Mouse (Mus musculus): ENCODE data around the gene Fnbp1l. TPM values are rescaled to one million over a fixed set of nuclear protein-coding genes. Genes with fewer than 3 reads are reported as not detected.

Gene Fnbp1l
- polyA plus RNA-seq, 1 experiment from 2014 or later: 80.1 TPM

DNA sequence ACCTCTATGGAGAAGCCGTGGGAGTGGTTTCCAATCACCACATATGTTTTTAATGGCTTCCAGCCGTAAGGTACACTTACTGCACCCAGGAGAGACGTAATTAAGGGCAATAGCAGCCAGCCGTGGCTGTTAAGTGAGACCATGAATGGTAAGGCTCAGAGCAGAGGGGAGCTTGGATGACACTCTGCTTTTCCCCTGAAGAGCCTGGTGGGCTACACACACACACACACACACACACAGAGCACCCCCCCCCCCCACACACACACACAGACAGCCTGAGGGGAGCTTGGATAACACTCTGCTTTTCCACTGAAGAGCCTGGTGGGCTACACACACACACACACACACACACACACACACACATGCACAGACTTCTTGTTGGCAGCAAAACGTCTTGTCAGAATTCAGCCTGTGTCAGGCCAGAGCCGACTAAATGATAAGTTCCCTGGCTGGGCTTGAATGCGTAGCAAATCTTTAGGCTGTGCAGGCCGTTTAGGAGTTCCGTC is 101.2 kb downstream of the Fnbp1l start:
- no peaks in the 10 kb centered on the region for H3K9me3 ChIP-seq
- H3K9ac ChIP-seq: no peak overlapping the region
- no peaks in the 10 kb centered on the region for H3K27me3 ChIP-seq
- no peaks in the 10 kb centered on the region for H3K36me3 ChIP-seq
- H3K4me1 ChIP-seq: peaks cover 41% of the 10 kb centered on the region
- ATAC-seq (ENCODE audit: insufficient number of reproducible peaks, insufficient read depth, low FRiP score, low TSS enrichment): peak; percentile 91
- H3K27ac ChIP-seq: peak overlapping the region; percentile 69
- H3K4me3 ChIP-seq: no peak overlapping the region
- 16% methylated on average over 9 of the region's 9 CpGs for WGBS
- H3K4me2 ChIP-seq (replicated peaks): peak overlapping the region; percentile 20; the same call in 1 of the 2 replicates

DNA sequence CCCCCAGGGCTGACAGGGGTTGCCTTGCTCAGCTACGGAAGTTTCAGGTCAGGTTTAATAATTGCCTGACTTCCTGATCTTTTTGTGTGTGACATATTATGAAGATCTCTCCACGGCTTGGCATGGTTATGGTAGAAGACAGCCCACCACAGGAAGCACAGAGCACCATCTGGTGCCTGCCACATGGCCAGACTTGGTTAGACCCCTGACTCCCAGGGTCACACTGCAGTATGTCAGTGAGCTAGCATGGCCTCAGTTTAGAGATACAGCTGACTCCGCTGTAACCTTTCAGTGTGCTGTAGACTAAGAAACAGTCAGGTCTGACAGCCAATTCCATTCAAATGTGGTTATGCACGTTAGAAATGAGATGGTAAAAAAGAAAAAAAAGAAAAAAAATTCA is 101.8 kb downstream of the Fnbp1l start:
- H3K36me3 ChIP-seq: peaks cover 4% of the 10 kb centered on the region; the same call in 1 of the 2 replicates
- H3K9ac ChIP-seq: no peak overlapping the region
- WGBS: 15% methylated on average over 4 of the region's 4 CpGs
- peaks cover 41% of the 10 kb centered on the region for H3K4me1 ChIP-seq
- H3K9me3 ChIP-seq: no peaks in the 10 kb centered on the region
- H3K27me3 ChIP-seq: no peaks in the 10 kb centered on the region
- no peak overlapping the region for H3K4me3 ChIP-seq
- peak overlapping the region; percentile 7 for H3K4me2 ChIP-seq (replicated peaks)
- peak; percentile 13; the same call in 1 of the 2 replicates for ATAC-seq (ENCODE audit: insufficient number of reproducible peaks, insufficient read depth, low FRiP score, low TSS enrichment)
- peak overlapping the region; percentile 86 for H3K27ac ChIP-seq

DNA sequence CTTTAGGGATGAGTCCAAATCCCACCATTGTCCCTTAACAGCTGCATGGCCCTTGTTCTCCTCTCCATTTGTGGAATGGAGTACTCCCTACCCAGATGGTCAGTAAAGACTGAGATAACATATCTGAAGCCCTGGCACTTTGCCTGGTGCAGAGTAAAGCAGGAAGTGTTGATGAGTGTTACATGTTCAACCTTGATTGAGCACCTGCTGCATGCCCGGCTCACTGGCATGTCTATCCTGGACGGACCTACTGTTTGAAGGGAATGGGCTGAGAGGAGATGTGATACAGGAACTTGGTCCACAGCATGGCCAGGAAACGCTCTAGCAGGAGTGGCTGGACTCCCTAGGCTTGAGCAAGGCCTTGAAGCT is 103.2 kb downstream of the Fnbp1l start:
- Histone ChIP-seq H3K27me3 (peaks cover 8% of the 10 kb centered on the region; the same call in 1 of the 2 replicates), H3K36me3 (peaks cover 4% of the 10 kb centered on the region; the same call in 1 of the 2 replicates), H3K4me2 (replicated peaks) (no peak overlapping the region), H3K4me3 (no peak overlapping the region), H3K27ac (no peak overlapping the region), H3K9me3 (no peaks in the 10 kb centered on the region), H3K4me1 (peaks cover 41% of the 10 kb centered on the region), H3K9ac (no peak overlapping the region)
- no peak for ATAC-seq (ENCODE audit: insufficient number of reproducible peaks, insufficient read depth, low FRiP score, low TSS enrichment)
- 92% methylated on average over 3 of the region's 3 CpGs for WGBS

DNA sequence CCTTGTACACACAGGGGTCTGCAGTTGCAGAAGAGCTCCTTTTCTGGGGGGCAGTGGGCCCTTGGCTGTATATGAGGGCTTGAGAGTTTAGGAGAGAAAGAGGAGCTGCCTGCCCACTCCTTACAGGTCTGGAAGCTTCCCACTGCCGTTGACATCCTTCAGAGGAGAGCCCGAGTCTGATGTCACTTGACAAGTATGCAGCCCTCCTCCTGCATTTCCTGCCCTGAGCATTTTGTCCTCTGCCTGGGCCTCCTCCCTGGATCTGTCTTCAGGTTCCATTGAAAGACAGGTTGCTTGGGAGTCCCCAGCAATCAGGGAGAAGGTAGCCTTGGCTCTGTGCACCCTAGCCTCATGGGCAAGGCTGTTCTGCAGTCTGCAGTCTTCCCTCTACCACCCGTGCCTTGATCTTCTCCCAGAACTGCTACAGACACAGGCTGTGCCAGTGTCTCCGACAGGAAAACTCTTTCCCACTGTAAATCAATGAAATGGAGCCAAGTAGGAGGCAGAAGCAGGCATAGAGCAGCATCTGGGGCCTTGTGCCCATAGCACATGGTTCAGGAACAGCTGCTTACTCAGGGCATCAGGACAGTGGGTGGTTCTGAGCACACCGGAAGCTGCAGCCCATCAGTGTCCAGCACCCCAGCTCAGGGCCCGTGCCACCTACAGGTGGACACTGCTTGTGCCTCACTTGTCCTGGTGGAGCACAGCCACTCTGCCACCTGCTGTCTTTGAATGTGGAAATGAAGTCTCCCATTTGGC is 103.8 kb downstream of the Fnbp1l start:
- H3K4me2 ChIP-seq (replicated peaks): no peak overlapping the region
- no peak overlapping the region for H3K9ac ChIP-seq
- H3K4me1 ChIP-seq: peaks cover 45% of the 10 kb centered on the region
- H3K27ac ChIP-seq: no peak overlapping the region
- 67% methylated on average over 6 of the region's 6 CpGs for WGBS
- H3K9me3 ChIP-seq: no peaks in the 10 kb centered on the region
- peaks cover 4% of the 10 kb centered on the region; the same call in 1 of the 2 replicates for H3K36me3 ChIP-seq
- H3K27me3 ChIP-seq: peaks cover 8% of the 10 kb centered on the region; the same call in 1 of the 2 replicates
- no peak for ATAC-seq (ENCODE audit: insufficient number of reproducible peaks, insufficient read depth, low FRiP score, low TSS enrichment)
- H3K4me3 ChIP-seq: no peak overlapping the region

DNA sequence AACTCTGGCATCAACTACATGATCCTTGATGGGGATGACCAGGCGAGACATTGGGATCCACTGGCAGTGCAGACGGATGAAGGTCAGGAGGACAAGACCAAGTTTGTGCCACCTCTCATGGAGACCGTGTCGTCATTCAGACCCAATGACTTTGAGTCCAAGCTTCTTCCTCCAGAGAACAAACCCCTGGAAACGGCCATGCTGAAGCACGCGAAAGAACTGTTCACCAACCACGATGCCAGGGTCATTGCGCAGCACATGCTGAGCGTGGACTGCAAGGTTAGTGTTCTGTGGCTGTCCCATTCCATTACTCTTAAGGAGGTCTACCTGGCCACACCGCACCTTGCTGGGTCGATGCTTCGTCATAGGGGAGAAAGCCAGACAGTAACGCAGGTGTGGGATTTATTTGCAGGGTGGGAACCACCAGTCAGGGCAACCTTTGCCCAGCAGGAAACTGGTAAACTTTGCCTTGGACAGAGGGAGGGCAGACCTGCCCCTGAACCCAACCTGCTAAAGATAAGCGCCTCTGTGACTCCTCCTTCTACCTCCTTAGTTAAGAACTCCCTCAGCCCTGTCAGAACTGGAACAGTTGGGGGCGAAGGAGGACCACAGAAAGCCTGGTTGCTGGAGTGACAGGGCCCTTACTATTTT is 106.7 kb downstream of the Fnbp1l start:
- Histone ChIP-seq H3K9me3 (no peaks in the 10 kb centered on the region), H3K27me3 (peaks cover 8% of the 10 kb centered on the region; the same call in 1 of the 2 replicates), H3K27ac (no peak overlapping the region), H3K9ac (no peak overlapping the region), H3K36me3 (peaks cover 4% of the 10 kb centered on the region; the same call in 1 of the 2 replicates), H3K4me1 (peaks cover 39% of the 10 kb centered on the region), H3K4me3 (no peak overlapping the region), H3K4me2 (replicated peaks) (no peak overlapping the region)
- no peak for ATAC-seq (ENCODE audit: insufficient number of reproducible peaks, insufficient read depth, low FRiP score, low TSS enrichment)
- 93% methylated on average over 16 of the region's 16 CpGs for WGBS

DNA sequence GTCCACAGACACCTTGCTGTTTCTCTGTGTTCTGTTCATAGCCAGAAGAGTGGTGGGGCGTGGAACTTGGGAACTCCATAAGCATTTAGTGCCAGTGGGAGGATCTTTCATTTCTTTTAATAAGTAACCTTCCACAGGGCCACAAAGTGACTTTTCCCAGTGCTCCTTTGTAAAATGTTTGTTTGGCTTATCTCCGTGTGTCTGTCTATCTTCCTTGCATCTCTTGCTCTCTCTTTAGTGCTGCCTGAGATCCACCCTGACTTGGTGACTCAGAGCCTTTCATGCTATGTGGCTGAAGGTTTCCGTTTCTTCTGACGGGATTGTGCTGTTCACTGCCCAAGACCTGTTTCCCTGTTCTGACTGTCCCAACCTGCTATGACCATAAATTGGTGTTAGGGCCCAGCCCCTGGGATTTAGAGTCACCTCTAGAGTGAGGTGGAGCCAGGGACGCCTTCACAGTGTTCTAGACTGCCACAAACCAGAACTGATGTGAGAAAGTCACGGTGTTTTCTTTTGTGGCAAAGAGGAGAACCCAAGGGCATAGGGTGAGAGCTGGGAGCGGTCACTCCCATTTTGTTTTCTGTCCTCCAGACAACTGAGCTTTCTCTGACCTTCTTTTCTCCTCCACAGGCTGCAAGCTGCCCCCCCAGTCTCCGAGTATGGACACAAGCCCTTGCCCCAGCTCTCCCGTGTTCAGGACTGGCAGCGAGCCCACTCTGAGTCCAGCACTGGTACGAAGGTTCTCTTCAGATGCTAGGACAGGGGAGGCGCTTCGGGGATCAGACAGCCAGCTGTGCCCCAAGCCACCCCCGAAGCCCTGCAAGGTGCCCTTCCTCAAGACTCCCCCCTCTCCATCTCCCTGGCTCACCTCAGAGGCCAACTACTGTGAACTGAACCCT is 107.5 kb downstream of the Fnbp1l start:
- no peak for ATAC-seq (ENCODE audit: insufficient number of reproducible peaks, insufficient read depth, low FRiP score, low TSS enrichment)
- Histone ChIP-seq H3K27me3 (peaks cover 8% of the 10 kb centered on the region; the same call in 1 of the 2 replicates), H3K9me3 (no peaks in the 10 kb centered on the region), H3K27ac (no peak overlapping the region), H3K4me2 (replicated peaks) (no peak overlapping the region), H3K4me1 (peaks cover 31% of the 10 kb centered on the region), H3K4me3 (no peak overlapping the region), H3K9ac (no peak overlapping the region), H3K36me3 (peaks cover 4% of the 10 kb centered on the region; the same call in 1 of the 2 replicates)
- 91% methylated on average over 14 of the region's 14 CpGs for WGBS

DNA sequence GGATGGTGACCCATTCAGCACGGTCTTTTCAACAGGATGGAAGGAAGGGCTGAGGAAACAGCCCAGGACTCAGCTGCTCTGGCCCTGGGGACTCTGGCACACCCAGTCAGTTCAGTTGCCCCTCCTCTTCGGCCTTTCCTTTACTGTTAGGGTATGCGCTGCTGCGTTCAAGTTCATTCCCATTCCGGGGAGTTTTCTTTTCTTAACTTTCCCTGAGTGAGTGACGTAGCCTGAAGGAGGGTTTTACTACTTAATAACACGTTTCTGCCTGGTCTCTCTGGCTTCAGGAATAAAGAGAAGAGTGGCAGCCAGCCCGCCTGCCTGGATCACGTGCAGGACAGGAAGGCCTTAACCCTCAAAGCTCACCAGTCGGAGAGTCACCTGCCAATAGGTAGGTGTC is 108.6 kb downstream of the Fnbp1l start:
- Histone ChIP-seq H3K27me3 (peaks cover 8% of the 10 kb centered on the region; the same call in 1 of the 2 replicates), H3K4me3 (no peak overlapping the region), H3K27ac (no peak overlapping the region), H3K36me3 (peaks cover 4% of the 10 kb centered on the region; the same call in 1 of the 2 replicates), H3K9ac (no peak overlapping the region), H3K9me3 (no peaks in the 10 kb centered on the region), H3K4me2 (replicated peaks) (no peak overlapping the region), H3K4me1 (peaks cover 31% of the 10 kb centered on the region)
- ATAC-seq (ENCODE audit: insufficient number of reproducible peaks, insufficient read depth, low FRiP score, low TSS enrichment): no peak
- 56% methylated on average over 10 of the region's 10 CpGs for WGBS

DNA sequence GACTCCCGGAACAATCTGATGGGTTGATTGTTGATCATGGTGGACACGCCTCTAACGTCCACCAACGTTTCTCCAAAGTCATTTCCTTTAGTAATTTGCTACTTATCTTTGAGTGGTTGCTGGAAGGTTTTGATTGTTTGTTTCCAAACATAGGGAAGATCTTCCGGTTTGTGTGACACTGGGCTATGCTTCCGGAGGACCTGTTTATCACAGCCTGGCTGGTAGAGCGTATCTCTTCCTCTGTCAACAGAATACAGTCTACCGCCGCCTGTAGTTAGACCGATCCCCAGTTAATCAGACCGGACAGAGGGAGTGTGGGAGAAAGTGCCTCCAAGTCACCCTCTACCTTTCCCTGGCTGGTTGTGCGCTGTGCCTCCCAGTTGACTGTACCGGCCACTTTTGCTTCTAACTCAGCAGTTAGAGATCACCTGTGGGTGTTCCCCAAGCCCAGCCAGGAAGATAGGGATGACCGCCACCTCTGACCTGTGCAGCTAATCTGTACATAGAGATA is 109.2 kb downstream of the Fnbp1l start:
- ATAC-seq (ENCODE audit: insufficient number of reproducible peaks, insufficient read depth, low FRiP score, low TSS enrichment): no peak
- no peaks in the 10 kb centered on the region for H3K9me3 ChIP-seq
- H3K27ac ChIP-seq: no peak overlapping the region
- H3K9ac ChIP-seq: no peak overlapping the region
- 82% methylated on average over 14 of the region's 14 CpGs for WGBS
- H3K36me3 ChIP-seq: peaks cover 4% of the 10 kb centered on the region; the same call in 1 of the 2 replicates
- peaks cover 8% of the 10 kb centered on the region; the same call in 1 of the 2 replicates for H3K27me3 ChIP-seq
- H3K4me3 ChIP-seq: no peak overlapping the region
- H3K4me1 ChIP-seq: peaks cover 24% of the 10 kb centered on the region
- H3K4me2 ChIP-seq (replicated peaks): no peak overlapping the region

DNA sequence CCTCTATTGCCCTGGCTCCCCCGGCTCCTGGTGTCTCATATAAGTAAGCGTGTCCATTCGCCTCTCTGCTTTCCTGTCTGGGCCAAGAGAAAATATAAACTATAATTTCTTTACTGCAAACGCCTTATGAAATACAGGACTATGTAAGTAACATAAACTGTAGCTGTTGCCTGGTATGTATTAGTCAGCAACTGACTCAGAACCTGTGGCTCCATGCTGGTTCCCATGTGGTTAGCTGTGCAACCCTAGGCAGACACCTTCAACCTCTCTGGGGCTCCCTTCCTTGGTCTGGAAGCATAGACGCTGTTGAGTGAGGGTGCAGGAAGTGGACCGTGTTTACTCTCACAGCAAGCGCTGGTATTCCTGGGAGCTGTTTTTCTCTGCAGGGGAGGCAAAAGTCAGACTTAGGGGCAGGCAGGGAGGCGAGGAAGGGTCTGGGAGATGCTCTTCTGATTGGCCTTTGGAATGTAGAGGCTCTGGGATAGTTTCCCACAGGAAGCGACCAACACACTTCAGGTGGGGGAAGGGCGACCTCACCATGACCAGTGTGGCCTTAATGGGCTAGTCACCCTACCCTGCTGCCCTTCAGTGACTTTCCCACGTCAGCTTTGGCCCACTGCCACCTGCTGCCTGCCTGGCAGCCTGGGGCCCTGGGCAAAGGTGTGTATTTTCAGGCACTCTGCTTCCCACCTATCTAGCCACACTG is 109.8 kb downstream of the Fnbp1l start:
- Histone ChIP-seq H3K4me3 (no peak overlapping the region), H3K9ac (peak overlapping the region; percentile 27; the same call in 1 of the 2 replicates), H3K36me3 (peaks cover 4% of the 10 kb centered on the region; the same call in 1 of the 2 replicates), H3K4me1 (peaks cover 25% of the 10 kb centered on the region), H3K27ac (0 out of 2 replicates have a peak overlapping the region, but pooled peaks have one; percentile 14), H3K4me2 (replicated peaks) (no peak overlapping the region), H3K9me3 (no peaks in the 10 kb centered on the region), H3K27me3 (peaks cover 8% of the 10 kb centered on the region; the same call in 1 of the 2 replicates)
- ATAC-seq (ENCODE audit: insufficient number of reproducible peaks, insufficient read depth, low FRiP score, low TSS enrichment): no peak
- 49% methylated on average over 11 of the region's 11 CpGs for WGBS

DNA sequence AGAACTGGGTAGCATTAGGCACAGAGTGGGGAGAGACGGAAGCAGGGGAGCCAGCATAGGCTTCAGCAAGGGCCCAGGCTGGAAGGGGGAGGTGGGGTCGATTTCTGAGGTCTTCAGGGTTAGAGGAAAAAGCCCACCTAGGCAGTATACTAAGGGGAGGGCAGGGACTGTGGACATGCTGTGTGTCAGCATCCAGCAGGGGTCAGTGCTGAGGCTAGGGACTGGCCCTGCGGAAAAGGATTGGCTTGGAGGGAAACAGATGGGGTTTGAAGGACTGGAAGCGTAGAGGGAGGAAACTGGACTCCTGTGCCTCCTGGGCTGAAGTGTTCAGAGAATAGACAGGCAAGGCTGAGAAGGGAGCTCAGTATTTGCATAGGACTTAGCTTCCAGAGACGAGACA is 110.4 kb downstream of the Fnbp1l start:
- WGBS: 22% methylated on average over 5 of the region's 5 CpGs
- peaks cover 29% of the 10 kb centered on the region for H3K4me1 ChIP-seq
- H3K36me3 ChIP-seq: peaks cover 4% of the 10 kb centered on the region; the same call in 1 of the 2 replicates
- H3K9ac ChIP-seq: peak overlapping the region; percentile 27; the same call in 1 of the 2 replicates
- H3K9me3 ChIP-seq: no peaks in the 10 kb centered on the region
- 0 out of 2 replicates have a peak overlapping the region, but pooled peaks have one; percentile 14 for H3K27ac ChIP-seq
- peaks cover 8% of the 10 kb centered on the region; the same call in 1 of the 2 replicates for H3K27me3 ChIP-seq
- H3K4me3 ChIP-seq: no peak overlapping the region
- ATAC-seq (ENCODE audit: insufficient number of reproducible peaks, insufficient read depth, low FRiP score, low TSS enrichment): peak; percentile 17; the same call in 1 of the 2 replicates
- no peak overlapping the region for H3K4me2 ChIP-seq (replicated peaks)

All from embryonic facial prominence, embryonic 12.5 days (tissue).